Comparison of ENCODE assay signal across 8 mouse cellular contexts in the genomic region with DNA sequence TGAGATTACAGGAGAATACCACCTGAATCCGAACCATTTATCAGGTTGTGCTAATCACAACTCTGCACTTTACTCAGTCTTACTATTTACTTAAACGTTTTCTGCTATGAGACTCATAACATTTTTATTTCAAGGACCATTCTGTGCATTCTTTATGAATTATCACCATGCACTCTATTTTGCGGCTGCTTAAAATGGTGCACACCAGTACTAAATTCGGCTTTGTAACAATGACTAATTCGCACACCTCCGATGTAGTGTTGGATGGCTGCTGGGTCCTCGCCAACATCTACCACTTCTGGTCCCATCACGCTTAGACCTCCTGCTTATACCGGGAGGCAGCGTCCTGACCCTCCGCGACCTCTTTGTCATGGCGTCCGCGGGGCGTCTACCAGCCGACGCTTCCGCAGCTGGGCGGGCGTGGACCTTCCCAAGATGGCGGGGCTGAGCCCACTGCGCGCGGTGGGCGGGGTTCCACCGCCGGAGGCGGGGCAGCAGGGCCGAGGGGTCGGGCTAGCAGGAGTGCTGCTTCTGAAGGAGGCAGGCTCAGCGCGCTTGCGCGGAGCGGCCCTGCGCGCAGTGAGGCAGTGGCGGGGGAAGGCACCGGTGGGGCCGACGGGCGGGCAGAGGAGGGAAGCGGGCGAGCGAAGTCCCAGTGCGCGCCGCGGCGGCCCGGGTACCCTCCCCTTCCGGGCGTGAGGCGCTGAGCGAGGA. TPM values are rescaled to one million over a fixed set of nuclear protein-coding genes. Genes with fewer than 3 reads are reported as not detected.
DNase-seq lines count a peak whose midpoint lies in the region; ATAC-seq and TF ChIP-seq lines count a peak whose summit lies in the region.

A gene (plus strand): TSS at position 590 of the 714 bp plus-strand sequence.

- DNase-seq in brain, embryonic 14.5 days (ENCODE audit: low read depth) = peak; percentile 99
- peak; percentile 84 for DNase-seq in liver, adult 2 months (ENCODE audit: extremely low read depth, low read depth, low spot score)
- peak; percentile 99 for DNase-seq in splenic B cell, adult 2 months (ENCODE audit: low read depth, low spot score)

- H3K9me3 ChIP-seq in erythroblast, embryonic 14.5 days (ENCODE audit: control insufficient read depth, low read length) = no peaks in the 10 kb centered on the region
- no peaks in the 10 kb centered on the region for H3K9me3 ChIP-seq in heart, embryonic 11.5 days (replicated peaks; ENCODE audit: control insufficient read depth, low read length)
- no peaks in the 10 kb centered on the region for H3K9me3 ChIP-seq in kidney, embryonic 16.5 days (ENCODE audit: low read length)

- peak within 1 kb of the TSS; percentile 77 for H3K4me2 ChIP-seq in heart, embryonic 11.5 days
- peak within 1 kb of the TSS; percentile 76 for H3K4me2 ChIP-seq in kidney, embryonic 16.5 days (replicated peaks; ENCODE audit: low read depth, low read length)
- peak within 1 kb of the TSS; percentile 85 for H3K4me2 ChIP-seq in myocyte (ENCODE audit: low read depth)

- peak within 1 kb of the TSS; percentile 99 for H3K9ac ChIP-seq in heart, embryonic 11.5 days (ENCODE audit: low read depth, low read length)
- H3K9ac ChIP-seq in kidney, embryonic 16.5 days (replicated peaks; ENCODE audit: low read length) = peak within 1 kb of the TSS; percentile 98
- peak within 1 kb of the TSS; percentile 98 for H3K9ac ChIP-seq in liver, adult 2 months (ENCODE audit: low read depth, low read length)

- H3K4me3 ChIP-seq in C2C12 (ENCODE audit: insufficient read depth, poor library complexity, severe bottlenecking) = peak within 1 kb of the TSS; percentile 95
- H3K4me3 ChIP-seq in erythroblast, embryonic 14.5 days (replicated peaks) = peak within 1 kb of the TSS; percentile 96
- peak within 1 kb of the TSS; percentile 98 for H3K4me3 ChIP-seq in heart, embryonic 11.5 days (ENCODE audit: low read depth, low read length)
- H3K4me3 ChIP-seq in kidney, embryonic 16.5 days (ENCODE audit: low read length) = peak within 1 kb of the TSS; percentile 97
- H3K4me3 ChIP-seq in liver, adult 2 months (ENCODE audit: insufficient read depth, low read depth, low read length) = peak within 1 kb of the TSS; percentile 93
- peak within 1 kb of the TSS; percentile 42 for H3K4me3 ChIP-seq in myocyte

- ATAC-seq in heart, embryonic 11.5 days (replicated peaks; ENCODE audit: insufficient number of reproducible peaks, low FRiP score, low TSS enrichment) = peak; percentile 95
- peak; percentile 96 for ATAC-seq in kidney, embryonic 16.5 days (ENCODE audit: low FRiP score, low TSS enrichment)

- H3K79me3 ChIP-seq in C2C12 (ENCODE audit: low read depth) = peaks cover 35% of the 10 kb centered on the region

- peak; percentile 98 for TF ChIP-seq POLR2A in brain, embryonic 14.5 days (IDR thresholded peaks at IDR 0.05; ENCODE audit: borderline replicate concordance, extremely low read depth, insufficient read depth, insufficient read length, poor library complexity, severe bottlenecking)
- TF ChIP-seq POLR2A in liver, adult 2 months (IDR thresholded peaks at IDR 0.05; ENCODE audit: extremely low read depth, insufficient read depth, low read length) = peak; percentile 95
- TF ChIP-seq POLR2A in myocyte (IDR thresholded peaks at IDR 0.05; ENCODE audit: insufficient read length, low read depth) = peak; percentile 95

- H3K4me1 ChIP-seq in erythroblast, embryonic 14.5 days (ENCODE audit: control insufficient read depth) = peaks cover 24% of the 10 kb centered on the region
- H3K4me1 ChIP-seq in heart, embryonic 11.5 days (ENCODE audit: control insufficient read depth, insufficient read depth, low read length) = peaks cover 14% of the 10 kb centered on the region; the same call in 1 of the 2 replicates
- H3K4me1 ChIP-seq in kidney, embryonic 16.5 days (ENCODE audit: insufficient read depth, low read length) = peaks cover 8% of the 10 kb centered on the region
- H3K4me1 ChIP-seq in liver, adult 2 months (ENCODE audit: control insufficient read depth, insufficient read depth, low read length) = peaks cover 6% of the 10 kb centered on the region

- no peak for TF ChIP-seq CTCF in C2C12 (IDR thresholded peaks at IDR 0.05; ENCODE audit: control insufficient read depth, insufficient read depth, insufficient read length)
- TF ChIP-seq CTCF in brain, embryonic 14.5 days (IDR thresholded peaks at IDR 0.05; ENCODE audit: borderline replicate concordance, extremely low read depth, insufficient read depth, insufficient read length) = no peak
- no peak for TF ChIP-seq CTCF in liver, adult 2 months (IDR thresholded peaks at IDR 0.05; ENCODE audit: low read depth, low read length)

- H3K27me3 ChIP-seq in C2C12 (ENCODE audit: control insufficient read depth, insufficient read depth, insufficient read length) (no peaks in the 10 kb centered on the region), myocyte (ENCODE audit: control insufficient read depth, insufficient read depth, insufficient read length) (no peaks in the 10 kb centered on the region)
- H3K27me3 ChIP-seq in erythroblast, embryonic 14.5 days (ENCODE audit: control insufficient read depth) = no peaks in the 10 kb centered on the region
- no peaks in the 10 kb centered on the region for H3K27me3 ChIP-seq in heart, embryonic 11.5 days (ENCODE audit: control insufficient read depth, insufficient read depth, low read length)
- H3K27me3 ChIP-seq in kidney, embryonic 16.5 days (ENCODE audit: insufficient read depth, low read length) = no peaks in the 10 kb centered on the region
- H3K27me3 ChIP-seq in liver, adult 2 months (ENCODE audit: control insufficient read depth, insufficient read depth, low read length) = no peaks in the 10 kb centered on the region
- H3K27me3 ChIP-seq in splenic B cell, adult 2 months (ENCODE audit: control insufficient read depth, insufficient read depth, low read length, poor library complexity, severe bottlenecking) = no peaks in the 10 kb centered on the region

- peaks cover 46% of the 10 kb centered on the region for H3K79me2 ChIP-seq in C2C12 (ENCODE audit: control insufficient read depth, insufficient read depth)
- H3K79me2 ChIP-seq in liver, adult 2 months (ENCODE audit: control insufficient read depth, insufficient read depth, low read length) = peaks cover 7% of the 10 kb centered on the region; the same call in 1 of the 2 replicates
- peaks cover 36% of the 10 kb centered on the region for H3K79me2 ChIP-seq in myocyte (ENCODE audit: control insufficient read depth, insufficient read depth)

- peak within 1 kb of the TSS; percentile 83 for H3ac ChIP-seq in C2C12 (ENCODE audit: control insufficient read depth, insufficient read length, low read depth)
- H3ac ChIP-seq in myocyte (ENCODE audit: control insufficient read depth, insufficient read length) = peak within 1 kb of the TSS; percentile 93

- H3K27ac ChIP-seq in heart, embryonic 11.5 days (ENCODE audit: low read depth, low read length) = peak within 1 kb of the TSS; percentile 100
- H3K27ac ChIP-seq in kidney, embryonic 16.5 days (ENCODE audit: low read length) = peak within 1 kb of the TSS; percentile 99
- H3K27ac ChIP-seq in liver, adult 2 months (replicated peaks; ENCODE audit: insufficient read depth, low read depth, low read length) = peak within 1 kb of the TSS; percentile 97

- H3K36me3 ChIP-seq in C2C12 (ENCODE audit: control insufficient read depth, insufficient read depth) (no peaks in the 10 kb centered on the region), myocyte (ENCODE audit: control insufficient read depth, insufficient read depth) (no peaks in the 10 kb centered on the region)
- H3K36me3 ChIP-seq in erythroblast, embryonic 14.5 days (ENCODE audit: control insufficient read depth) = no peaks in the 10 kb centered on the region
- no peaks in the 10 kb centered on the region for H3K36me3 ChIP-seq in heart, embryonic 11.5 days (ENCODE audit: control insufficient read depth, insufficient read depth, low read length)
- H3K36me3 ChIP-seq in kidney, embryonic 16.5 days (ENCODE audit: insufficient read depth, low read length) = no peaks in the 10 kb centered on the region
- H3K36me3 ChIP-seq in liver, adult 2 months (ENCODE audit: control insufficient read depth, insufficient read depth, low read length) = no peaks in the 10 kb centered on the region
- H3K36me3 ChIP-seq in splenic B cell, adult 2 months (ENCODE audit: control insufficient read depth, insufficient read depth, low read length, poor library complexity, severe bottlenecking) = no peaks in the 10 kb centered on the region

- 3% methylated on average over 54 of the region's 56 CpGs for WGBS in heart, embryonic 11.5 days (ENCODE audit: insufficient replicate concordance)
- 2% methylated on average over 50 of the region's 56 CpGs for WGBS in kidney, embryonic 16.5 days
- 2% methylated on average over 46 of the region's 56 CpGs for WGBS in liver, adult 2 months

TF ChIP-seq in C2C12, 6 proteins besides CTCF, POLR2A, EP300 and RAD21:
- TF ChIP-seq MAX (IDR thresholded peaks at IDR 0.05) (peak; percentile 51), FOSL1 (IDR thresholded peaks at IDR 0.05; ENCODE audit: insufficient read depth, low read length, poor library complexity, severe bottlenecking) (no peak)

TF ChIP-seq in myocyte, 11 proteins besides CTCF, POLR2A, EP300 and RAD21 (continues in another document):
- no peak for TF ChIP-seq REST (IDR thresholded peaks at IDR 0.05; ENCODE audit: insufficient read depth, insufficient read length)
- peak in 2 of 3 experiments; percentile 27 to 43 for TF ChIP-seq MYOD1 (IDR thresholded peaks at IDR 0.05; ENCODE audit: control insufficient read depth in 1 of 3, insufficient read length in 2 of 3, low read depth in 2 of 3)
- TF ChIP-seq MAX (IDR thresholded peaks at IDR 0.05; ENCODE audit: low read depth) = no peak
- no peak for TF ChIP-seq TCF3 (IDR thresholded peaks at IDR 0.05; ENCODE audit: insufficient read length, low read depth)
- TF ChIP-seq E2F4 (IDR thresholded peaks at IDR 0.05; ENCODE audit: insufficient read depth) = peak; percentile 15
- TF ChIP-seq CEBPB (IDR thresholded peaks at IDR 0.05; ENCODE audit: insufficient read depth, poor library complexity, severe bottlenecking) = no peak
- peak; percentile 96 for TF ChIP-seq POLR2AphosphoS2 (IDR thresholded peaks at IDR 0.05; ENCODE audit: insufficient read length, low read depth)
- no peak for TF ChIP-seq USF1 (IDR thresholded peaks at IDR 0.05; ENCODE audit: low read depth)
- peak in 2 of 3 experiments; percentile 73 to 74 for TF ChIP-seq MYOG (IDR thresholded peaks at IDR 0.05; ENCODE audit: control insufficient read depth in 1 of 3, insufficient read depth in 1 of 3, insufficient read length in 2 of 3, low read depth in 2 of 3)
- TF ChIP-seq TCF12 (IDR thresholded peaks at IDR 0.05; ENCODE audit: insufficient read depth, poor library complexity, severe bottlenecking) = no peak

RNA-seq across cellular contexts. Expression of the gene that starts here (rescaled TPM):
- polyA plus RNA-seq in C2C12 (2012; fragmentation: generic; extraction: Trizol) (8.1 TPM), myocyte (2012; fragmentation: generic; extraction: Trizol) (13.2 TPM)
- 48.5 and 52.2 TPM in 2 replicates for polyA plus RNA-seq in brain, embryonic 14.5 days (2012; rRNA removed)
- 1.4 and 1.5 TPM in 2 replicates for polyA plus RNA-seq in erythroblast, embryonic 14.5 days (2012)
- polyA plus RNA-seq in heart, embryonic 11.5 days (2014; fragmentation: Nextera tagmentation; extraction: Ambion mirVana) = 68.3 and 68.8 TPM in 2 replicates
- polyA plus RNA-seq in kidney, embryonic 16.5 days (2015; fragmentation: Nextera tagmentation; extraction: Ambion mirVana) = 65.8 and 67.1 TPM in 2 replicates
- 22.4 and 26.6 TPM in 2 replicates for total RNA-seq in liver, adult 2 months (2014; rRNA removed)
- polyA plus RNA-seq in liver, adult 2 months (2012; rRNA removed) = 8.2 and 9.3 TPM in 2 replicates

Comparison
In these comparisons a context has a peak if more than half of its experiments do, and no peak if none do; other contexts are left out.
1. Peak in every context shown above with its lines: DNase-seq, ATAC-seq, H3K4me3 ChIP-seq and H3K27ac ChIP-seq.
2. H3K4me3 ChIP-seq: peak in every context shown above with its lines; median percentile 98 in heart, embryonic 11.5 days; 97 in kidney, embryonic 16.5 days; 96 in erythroblast, embryonic 14.5 days; 95 in C2C12; 93 in liver, adult 2 months; 42 in myocyte.